Mouse (Mus musculus) limb, embryonic 14.5 days (tissue): Measurements from ENCODE around the gene Cir1. TPM values are rescaled to one million over a fixed set of nuclear protein-coding genes. Genes with fewer than 3 reads are reported as not detected.
A peak's percentile ranks its signal among the peaks of the same experiment; 100 is the strongest.

ENCODE experiments used
- ATAC-seq: fragments of 200-750 bp; cut with Nextera tagmentation; 2 replicates; pipeline ENCODE4 v1.8.0; 2017; ENCODE audit warnings: low read depth, moderate number of reproducible peaks, moderate TSS enrichment; ENCODE audit not compliant: low FRiP score
- DNase-seq: peaks from one replicate; pipeline ENCODE4 v3.0.0-alpha.2; 2015; ENCODE audit warnings: low spot score
- H3K27ac ChIP-seq: fragments of 300-500 bp; sonication (generic); replicated peaks from 2 replicates; pipeline ENCODE4 v1.5.1; 2014; ENCODE audit warnings: low read depth, mild to moderate bottlenecking, low read length, moderate library complexity, mixed read lengths
- H3K27me3 ChIP-seq: fragments of 300-500 bp; sonication (generic); 2 replicates; pipeline ENCODE4 v1.6.1; 2014; ENCODE audit warnings: low read length, mixed read lengths; ENCODE audit not compliant: control insufficient read depth, insufficient read depth
- H3K36me3 ChIP-seq: fragments of 300-500 bp; sonication (generic); 2 replicates; pipeline ENCODE4 v1.6.1; 2014; ENCODE audit warnings: mild to moderate bottlenecking, low read length, moderate library complexity, mixed read lengths; ENCODE audit not compliant: control insufficient read depth, insufficient read depth
- H3K4me1 ChIP-seq: fragments of 300-500 bp; sonication (generic); 2 replicates; pipeline ENCODE4 v1.6.1; 2014; ENCODE audit warnings: antibody characterized with exemption, low read length, mixed read lengths; ENCODE audit not compliant: control insufficient read depth, insufficient read depth
- H3K4me2 ChIP-seq: fragments of 300-500 bp; sonication (generic); replicated peaks from 2 replicates; pipeline ENCODE4 v1.6.1; 2014; ENCODE audit warnings: low read depth, mild to moderate bottlenecking, low read length, moderate library complexity; ENCODE audit not compliant: severe bottlenecking
- H3K4me3 ChIP-seq: fragments of 300-500 bp; sonication (generic); replicated peaks from 2 replicates; pipeline ENCODE4 v1.5.1; 2014; ENCODE audit warnings: low read length
- H3K9ac ChIP-seq: fragments of 300-500 bp; sonication (generic); 2 replicates; pipeline ENCODE4 v1.6.1; 2014; ENCODE audit warnings: mild to moderate bottlenecking, low read depth, low read length, moderate library complexity; ENCODE audit not compliant: severe bottlenecking
- H3K9me3 ChIP-seq: fragments of 300-500 bp; sonication (generic); 2 replicates; pipeline ENCODE4 v1.6.1; 2016; ENCODE audit warnings: low read length; ENCODE audit not compliant: control insufficient read depth
- POLR2A ChIP-seq: fragments of 200-500 bp; IDR thresholded peaks from 2 replicates; pipeline ENCODE4 v1.8.0; 2012; ENCODE audit warnings: inconsistent platforms, mild to moderate bottlenecking, moderate library complexity, borderline replicate concordance; ENCODE audit not compliant: insufficient read depth, insufficient read length; ENCODE audit errors: extremely low read depth
- WGBS: fragments of 180-500 bp; shearing (Covaris S2); extraction: QIAGEN DNeasy Blood & Tissue Kit; methylation state at CpG from one replicate; pipeline ENCODE4 v1.1.7; 2014; 5-methylcytosine and 5-hydroxymethylcytosine counted together
- polyA plus RNA-seq, 2 experiments: library from polyadenylated mRNA; depleted of rRNA in 1 of 2; stranded (reverse) in 1 of 2; unstranded in 1 of 2; fragments of >200 nt; fragmentation: Nextera tagmentation in 1 of 2; extraction: Ambion mirVana in 1 of 2; gene quantifications; 2 replicates each; pipeline versions ENCODE4 v1.2.1 to v1.2.3; 2012 to 2014

The Cir1 gene
- polyA plus RNA-seq, 2 experiments, result 22.1 to 25.2 TPM

- Histone ChIP-seq H3K4me1 (peaks cover 9% of the 10 kb centered on the region), H3K4me3 (peak overlapping the region; percentile 42), H3K9me3 (no peaks in the 10 kb centered on the region; the same call in 1 of the 2 replicates), H3K27ac (no peak overlapping the region), H3K27me3 (peaks cover 45% of the 10 kb centered on the region), H3K36me3 (no peaks in the 10 kb centered on the region), H3K9ac (peak overlapping the region; percentile 25), H3K4me2 (peak overlapping the region; percentile 68)
- WGBS, result 1% methylated on average over 38 of the region's 38 CpGs
- ATAC-seq (peak; percentile 77; the same call in 1 of the 2 replicates), DNase-seq (no peak)
- no peak for TF ChIP-seq POLR2A
Measured at GRCm38 (mm10) chr2:73263794-73264610, 48.5 kb downstream of the Cir1 start.

- ATAC-seq (peak; percentile 46; the same call in 1 of the 2 replicates), DNase-seq (no peak)
- 3% methylated on average over 16 of the region's 16 CpGs for WGBS
- Histone ChIP-seq H3K4me2 (peak overlapping the region; percentile 68), H3K4me3 (peak overlapping the region; percentile 42), H3K36me3 (no peaks in the 10 kb centered on the region), H3K27ac (no peak overlapping the region), H3K9me3 (no peaks in the 10 kb centered on the region; the same call in 1 of the 2 replicates), H3K4me1 (peaks cover 9% of the 10 kb centered on the region), H3K9ac (peak overlapping the region; percentile 25), H3K27me3 (peaks cover 38% of the 10 kb centered on the region)
- TF ChIP-seq POLR2A, result no peak
Measured at GRCm38 (mm10) chr2:73263172-73263765, 49.2 kb downstream of the Cir1 start.

- H3K27ac ChIP-seq, result no peak overlapping the region
- H3K4me2 ChIP-seq, result no peak overlapping the region
- H3K27me3 ChIP-seq, result no peaks in the 10 kb centered on the region
- no peak overlapping the region for H3K9ac ChIP-seq
- H3K9me3 ChIP-seq, result no peaks in the 10 kb centered on the region
- DNase-seq (no peak), ATAC-seq (no peak)
- no peak overlapping the region for H3K4me3 ChIP-seq
- TF ChIP-seq POLR2A, result no peak
- no peaks in the 10 kb centered on the region for H3K36me3 ChIP-seq
- H3K4me1 ChIP-seq, result no peaks in the 10 kb centered on the region
- WGBS, result 49% methylated on average over 4 of the region's 4 CpGs
Measured at GRCm38 (mm10) chr2:73248701-73249100, 63.8 kb downstream of the Cir1 start.

GRCm38 (mm10) chr2:73241299-73241698 is 71.2 kb downstream of the Cir1 start:
- no peaks in the 10 kb centered on the region for H3K9me3 ChIP-seq
- no peak for DNase-seq
- no peaks in the 10 kb centered on the region for H3K4me1 ChIP-seq
- no peak for ATAC-seq
- WGBS, result 82% methylated on average over 4 of the region's 4 CpGs
- no peaks in the 10 kb centered on the region for H3K36me3 ChIP-seq
- H3K4me2 ChIP-seq, result no peak overlapping the region
- H3K27ac ChIP-seq, result no peak overlapping the region
- no peaks in the 10 kb centered on the region for H3K27me3 ChIP-seq
- TF ChIP-seq POLR2A, result no peak
- no peak overlapping the region for H3K9ac ChIP-seq
- no peak overlapping the region for H3K4me3 ChIP-seq

Other genes starting within 250 kb of the Cir1 start
- 33.6 and 49.7 TPM in 2 replicates for gene Ola1, start 93.8 kb downstream of the Cir1 start, polyA plus RNA-seq (2012; rRNA removed)
- 89.8 and 95.4 TPM in 2 replicates for gene Ola1, start 93.8 kb downstream of the Cir1 start, polyA plus RNA-seq (2014; fragmentation: Nextera tagmentation; extraction: Ambion mirVana)
- 2.4 and 2.5 TPM in 2 replicates for gene Sp9, start 40.8 kb downstream of the Cir1 start, polyA plus RNA-seq (2012; rRNA removed)
- gene Sp9, start 40.8 kb downstream of the Cir1 start, polyA plus RNA-seq (2014; fragmentation: Nextera tagmentation; extraction: Ambion mirVana), result 1.7 and 2.5 TPM in 2 replicates
- gene Scrn3, start 100 bp downstream of the Cir1 start, polyA plus RNA-seq (2012; rRNA removed), result 12.0 and 13.6 TPM in 2 replicates
- gene Scrn3, start 100 bp downstream of the Cir1 start, polyA plus RNA-seq (2014; fragmentation: Nextera tagmentation; extraction: Ambion mirVana), result 12.0 and 12.2 TPM in 2 replicates
- gene Gpr155, start 73.9 kb upstream of the Cir1 start, polyA plus RNA-seq (2012; rRNA removed), result 3.0 and 3.9 TPM in 2 replicates
- 6.2 and 6.4 TPM in 2 replicates for gene Gpr155, start 73.9 kb upstream of the Cir1 start, polyA plus RNA-seq (2014; fragmentation: Nextera tagmentation; extraction: Ambion mirVana)
- 20.1 and 25.8 TPM in 2 replicates for gene Wipf1, start 217.0 kb upstream of the Cir1 start, polyA plus RNA-seq (2012; rRNA removed)
- 25.7 and 27.8 TPM in 2 replicates for gene Wipf1, start 217.0 kb upstream of the Cir1 start, polyA plus RNA-seq (2014; fragmentation: Nextera tagmentation; extraction: Ambion mirVana)